Mouse (Mus musculus) embryonic fibroblast, embryonic 13.5 days (primary cell): ENCODE results near the gene Pear1.

ENCODE experiments used
- CTCF ChIP-seq: IDR thresholded peaks from 2 replicates; pipeline ENCODE4 v1.5.1; 2011; ENCODE audit warnings: mild to moderate bottlenecking, control low read depth, low read length, moderate library complexity, borderline replicate concordance; ENCODE audit not compliant: insufficient read depth
- POLR2A ChIP-seq: IDR thresholded peaks from 2 replicates; pipeline ENCODE4 v1.6.1; 2011; ENCODE audit warnings: low read depth, mild to moderate bottlenecking, control low read depth, low read length, moderate library complexity

- peak; percentile 9 for TF ChIP-seq POLR2A
- TF ChIP-seq CTCF = no peak
These were observed 59.6 kb downstream of the Pear1 start for GRCm38 (mm10) chr3:87764506-87764905.
